Mouse (Mus musculus): ENCODE measurements around the gene Ildr2.

Gene Ildr2

DNA sequence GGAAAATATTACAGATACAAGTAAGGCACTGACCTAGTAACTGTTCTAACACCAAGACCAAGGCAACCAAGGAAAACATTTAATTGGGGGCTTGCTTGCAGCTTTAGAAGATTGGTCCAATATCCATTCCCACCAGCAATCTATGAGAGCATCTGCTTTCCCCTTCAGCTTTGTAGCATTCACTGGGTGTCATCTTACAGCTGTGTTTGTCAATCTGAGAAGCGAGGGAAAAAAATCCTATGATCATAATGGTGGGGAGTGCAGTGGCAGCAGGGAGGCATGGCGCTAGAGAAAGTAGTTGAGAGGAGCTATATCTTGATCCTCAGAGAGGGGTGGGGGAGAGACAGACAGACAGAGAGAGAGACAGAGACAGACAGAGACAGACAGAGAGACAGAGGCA is 88.1 kb downstream of the Ildr2 start:
- DNase-seq (ENCODE audit: low read depth, low spot score) = no peak

DNA sequence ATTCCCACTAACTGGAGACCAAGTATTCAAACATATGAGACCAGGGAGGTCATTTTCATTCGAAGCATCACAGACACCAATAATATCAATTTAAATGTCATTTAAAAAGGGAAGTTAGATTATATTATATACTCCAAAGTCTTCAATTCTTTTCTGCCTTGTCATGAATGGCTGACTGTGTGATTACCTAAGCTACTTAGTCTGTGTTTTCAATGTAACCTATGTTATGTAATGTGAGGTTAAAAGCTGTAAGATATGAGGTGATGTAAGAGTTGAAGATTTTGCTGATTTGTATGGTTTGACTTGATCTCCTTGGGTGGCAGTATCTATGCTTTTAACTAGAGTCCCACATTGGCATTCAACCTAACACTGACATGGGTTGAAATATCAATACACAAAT is 88.6 kb downstream of the Ildr2 start:
- DNase-seq (ENCODE audit: low read depth, low spot score) = no peak

DNA sequence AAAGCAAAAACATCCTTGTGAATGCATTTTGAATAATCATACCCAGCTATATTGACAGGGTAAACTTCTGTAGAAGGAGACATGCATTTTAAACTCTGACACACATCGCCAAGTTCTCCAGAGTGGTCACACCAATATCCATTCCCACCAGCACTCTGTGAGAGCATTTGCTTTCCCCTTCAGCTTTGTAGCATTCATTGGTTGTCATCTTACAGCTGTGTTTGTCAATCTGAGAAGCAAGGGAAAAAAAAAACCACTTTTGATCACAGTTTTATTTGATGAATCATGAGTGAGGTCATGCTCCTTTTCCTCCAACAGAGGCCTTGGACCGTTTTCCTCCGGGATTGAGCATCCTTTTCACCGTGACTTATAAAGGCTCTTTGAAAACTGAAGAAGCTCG is 89.6 kb downstream of the Ildr2 start:
- DNase-seq (ENCODE audit: low read depth, low spot score) = no peak

DNA sequence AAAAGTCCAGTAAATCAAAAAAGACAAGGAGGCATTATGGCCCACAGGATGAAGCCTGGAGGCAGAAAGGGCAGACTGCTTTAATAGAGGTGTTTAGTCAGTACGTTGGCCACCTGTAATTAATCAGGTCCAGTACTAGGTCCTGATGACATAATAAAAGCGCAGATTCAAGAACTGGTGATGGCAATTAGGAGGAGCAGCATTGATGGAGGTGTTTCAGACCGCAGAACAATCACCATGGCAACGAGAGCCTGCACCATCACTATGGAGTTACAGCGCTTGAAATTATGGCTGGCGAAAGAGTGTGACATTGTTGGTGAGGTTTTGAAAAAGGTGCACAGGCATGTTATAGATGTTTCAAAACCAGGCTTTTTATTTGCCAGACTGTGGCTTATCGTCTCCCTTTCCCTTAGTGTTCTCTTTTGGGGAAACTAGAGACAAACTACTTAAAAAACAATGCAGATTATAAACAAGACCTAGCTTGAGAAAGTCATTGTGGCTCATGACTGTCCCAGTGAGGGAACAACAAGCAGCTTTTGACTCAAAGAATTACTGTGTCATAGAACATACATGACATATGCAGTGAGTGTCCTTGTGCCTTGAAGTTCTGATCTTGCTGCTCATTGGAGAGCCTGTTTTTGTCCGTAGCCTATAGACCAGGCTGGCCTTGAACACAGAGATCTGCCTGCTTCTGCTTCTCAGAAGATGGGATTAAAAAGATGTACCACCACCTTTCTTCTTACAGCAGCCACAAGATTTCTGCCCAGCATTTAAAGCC is 90.5 kb downstream of the Ildr2 start:
- DNase-seq (ENCODE audit: low read depth, low spot score) = no peak

DNA sequence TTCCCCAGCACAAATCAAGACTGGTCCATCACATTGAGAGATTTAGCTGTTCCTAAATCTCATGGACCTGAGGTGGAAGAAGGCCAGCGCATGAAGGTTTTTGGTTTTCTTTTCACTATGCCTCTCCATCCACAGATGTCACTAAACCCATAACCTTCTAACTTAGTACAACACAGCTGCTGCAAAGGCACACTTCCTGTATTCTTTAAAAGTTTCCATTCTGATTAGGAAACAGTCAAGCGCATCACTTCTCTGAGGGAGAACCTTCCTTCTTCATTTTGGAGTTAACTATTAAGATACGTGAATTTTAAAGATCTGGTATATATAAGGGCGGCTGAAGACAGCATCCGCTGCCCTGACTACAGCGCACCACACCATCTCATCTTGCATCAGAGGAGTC is 91.7 kb downstream of the Ildr2 start:
- DNase-seq (ENCODE audit: low read depth, low spot score) = no peak

DNA sequence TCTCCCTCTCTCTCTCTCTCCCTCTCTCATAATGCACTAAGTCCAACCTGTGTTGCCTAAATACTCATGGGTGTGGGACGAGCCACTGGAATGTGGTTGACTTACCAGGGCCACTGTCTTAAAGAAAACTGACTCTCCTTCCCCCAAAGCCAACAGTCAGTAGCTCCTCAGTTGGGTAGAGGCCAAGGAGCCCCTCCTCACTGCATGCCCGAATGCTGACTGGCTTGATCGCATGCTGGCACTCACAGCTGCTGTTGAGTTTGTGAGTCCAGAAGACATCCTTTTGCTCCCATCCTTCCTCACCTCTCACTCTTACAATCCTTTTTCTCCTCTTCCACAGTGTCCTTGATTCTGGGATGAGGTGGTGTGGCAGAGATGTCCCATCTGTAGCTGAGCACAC is 93.0 kb downstream of the Ildr2 start:
- no peak for DNase-seq (ENCODE audit: low read depth, low spot score)

DNA sequence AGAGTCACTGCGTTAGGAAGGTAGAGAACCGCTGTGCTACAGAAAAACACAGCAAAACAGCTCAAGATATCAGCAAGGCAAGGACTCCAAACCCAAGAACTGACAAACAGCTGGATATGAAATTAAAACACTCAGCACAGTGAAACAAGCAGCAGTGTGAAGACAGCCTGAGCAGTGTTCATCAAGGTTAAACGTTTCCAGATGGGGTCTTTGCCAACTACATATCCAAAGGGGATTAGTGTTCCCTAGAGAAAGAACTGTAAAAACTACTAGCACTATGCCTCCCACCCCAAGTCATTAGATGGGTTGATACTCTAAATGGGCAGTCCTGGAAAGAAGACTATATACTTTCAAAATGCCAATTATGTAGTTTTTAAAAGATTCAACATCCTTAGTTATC is 95.4 kb downstream of the Ildr2 start:
- no peak for DNase-seq (ENCODE audit: low read depth, low spot score)

DNA sequence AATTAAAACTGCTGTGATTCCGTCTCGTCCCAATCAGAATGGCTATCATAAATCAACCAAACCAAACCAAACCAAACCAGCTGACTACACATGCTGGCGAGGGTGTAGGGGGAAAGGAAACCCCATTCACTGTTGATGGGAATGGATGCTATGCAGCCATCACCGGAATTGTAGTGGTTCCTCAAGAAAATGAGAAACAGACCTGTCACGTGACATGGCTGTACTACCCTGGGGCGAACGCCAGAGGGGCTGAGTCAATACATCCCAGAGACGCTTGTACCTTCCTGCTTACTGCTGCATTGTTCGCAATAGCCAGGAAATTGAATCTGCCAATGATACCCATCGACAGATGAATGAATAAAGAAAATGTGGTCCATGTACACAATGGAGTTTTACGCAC is 95.8 kb downstream of the Ildr2 start:
- no peak for DNase-seq (ENCODE audit: low read depth, low spot score)

DNA sequence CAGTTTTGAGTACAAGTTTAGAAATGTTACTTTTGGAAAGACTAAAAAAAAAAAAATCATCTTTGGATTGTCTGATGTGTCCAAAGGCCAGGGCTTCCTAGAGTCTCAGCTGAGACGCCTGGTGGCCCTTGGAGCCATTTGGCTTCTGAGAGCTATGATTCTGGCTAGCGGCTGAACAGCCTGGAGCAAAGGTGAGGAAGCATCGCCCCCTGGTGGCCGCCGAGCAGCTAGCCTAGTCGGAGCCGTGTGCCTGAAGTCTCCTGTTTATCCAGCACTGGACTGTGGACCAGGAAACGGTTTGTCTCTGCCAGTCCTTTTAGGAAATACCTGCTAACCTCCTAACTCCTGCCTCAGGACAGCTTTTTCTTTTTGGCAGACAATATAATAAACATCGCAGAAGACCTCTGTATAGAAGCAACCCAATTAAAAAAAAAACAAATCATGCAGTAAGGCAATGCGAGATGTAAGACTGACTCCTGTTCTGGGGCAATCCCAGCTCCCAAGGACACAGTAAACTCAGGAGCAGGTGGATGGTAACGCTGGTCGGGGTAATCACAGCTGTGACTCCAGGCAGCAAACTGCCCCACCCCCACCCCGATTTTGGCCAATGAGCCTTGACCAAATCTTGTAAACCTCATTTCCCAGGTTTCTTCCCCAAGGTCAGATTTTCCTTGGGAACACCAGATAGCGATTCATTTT is 106.4 kb downstream of the Ildr2 start:
- peak; percentile 46 for DNase-seq (ENCODE audit: low read depth, low spot score)

DNA sequence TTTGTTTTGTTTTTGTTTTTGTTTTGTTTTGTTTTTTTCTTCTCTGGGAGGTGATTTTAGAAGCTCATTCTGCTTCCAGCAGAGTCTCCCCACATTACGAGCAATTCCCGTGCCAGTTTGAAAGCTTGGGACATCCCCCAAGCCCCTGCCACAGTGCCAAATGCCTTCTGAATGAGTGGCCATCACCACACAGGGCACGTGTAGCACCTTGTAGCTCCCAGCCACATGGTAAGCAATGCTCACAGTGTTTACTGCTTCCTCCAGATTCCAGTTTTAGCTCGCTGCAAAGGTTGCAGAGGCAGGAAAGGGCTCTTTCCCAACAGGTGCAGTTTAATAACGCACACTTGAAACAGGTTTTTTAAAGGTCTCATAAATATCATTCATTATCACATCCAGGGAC is 107.0 kb downstream of the Ildr2 start:
- no peak for DNase-seq (ENCODE audit: low read depth, low spot score)

DNA sequence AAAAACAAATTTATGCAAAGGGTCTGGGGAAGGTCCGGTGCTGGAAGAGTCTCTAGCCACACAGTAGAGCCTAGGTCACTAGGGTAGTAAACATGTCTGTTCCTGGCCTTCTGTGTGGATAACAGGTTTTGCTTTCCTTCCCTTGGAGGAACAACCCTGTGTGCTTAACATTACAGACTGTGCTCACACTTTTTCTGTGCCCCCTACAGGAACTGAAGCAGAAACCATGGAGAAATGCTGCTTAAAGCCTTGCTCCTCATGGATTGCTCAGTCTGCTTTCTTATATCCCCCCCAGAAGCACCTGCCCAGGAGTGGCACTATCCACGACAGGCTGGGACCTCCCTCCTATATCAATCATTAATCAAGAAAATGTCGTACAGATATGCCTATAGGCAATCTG is 107.9 kb downstream of the Ildr2 start:
- DNase-seq (ENCODE audit: low read depth, low spot score) = no peak

DNA sequence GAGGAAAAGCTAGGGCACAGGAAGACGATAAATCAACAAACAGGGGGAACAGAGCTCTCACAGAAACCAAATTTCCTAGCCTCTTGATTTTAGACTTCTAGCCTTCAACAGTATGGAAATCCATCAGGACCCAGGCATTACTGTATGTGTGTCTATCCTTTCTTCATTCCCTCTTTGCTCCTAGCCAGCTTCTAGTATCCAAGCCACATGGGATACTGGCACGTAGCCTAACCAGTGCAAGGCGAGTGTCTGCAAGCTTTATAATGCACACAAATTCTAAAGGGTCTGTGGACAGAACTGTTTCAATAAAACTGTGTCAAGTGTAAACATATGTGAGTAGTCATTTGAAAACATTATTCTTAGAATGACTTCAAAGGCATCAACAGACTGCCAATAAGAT is 108.7 kb downstream of the Ildr2 start:
- DNase-seq (ENCODE audit: low read depth, low spot score) = no peak

DNA sequence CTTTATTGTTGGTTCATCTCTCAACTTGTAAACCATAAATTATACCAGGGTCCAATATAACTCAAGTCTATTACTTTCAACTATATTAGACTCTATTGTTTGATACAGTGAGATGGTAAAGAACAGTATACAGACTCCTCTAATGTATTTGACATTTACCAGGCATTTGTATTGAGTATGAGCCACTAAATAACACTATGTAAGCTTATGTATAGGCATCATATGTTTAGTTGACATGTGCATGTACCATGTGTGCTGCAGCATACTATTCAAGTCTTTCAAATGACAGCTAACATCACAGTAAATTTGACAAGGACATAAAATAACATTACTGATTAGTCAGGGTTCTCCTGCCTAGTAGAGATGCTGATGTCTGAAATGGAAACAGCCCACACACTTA is 109.2 kb downstream of the Ildr2 start:
- no peak for DNase-seq (ENCODE audit: low read depth, low spot score)
